ENCODE assay signal across 1 mouse cellular context in the genomic region with DNA sequence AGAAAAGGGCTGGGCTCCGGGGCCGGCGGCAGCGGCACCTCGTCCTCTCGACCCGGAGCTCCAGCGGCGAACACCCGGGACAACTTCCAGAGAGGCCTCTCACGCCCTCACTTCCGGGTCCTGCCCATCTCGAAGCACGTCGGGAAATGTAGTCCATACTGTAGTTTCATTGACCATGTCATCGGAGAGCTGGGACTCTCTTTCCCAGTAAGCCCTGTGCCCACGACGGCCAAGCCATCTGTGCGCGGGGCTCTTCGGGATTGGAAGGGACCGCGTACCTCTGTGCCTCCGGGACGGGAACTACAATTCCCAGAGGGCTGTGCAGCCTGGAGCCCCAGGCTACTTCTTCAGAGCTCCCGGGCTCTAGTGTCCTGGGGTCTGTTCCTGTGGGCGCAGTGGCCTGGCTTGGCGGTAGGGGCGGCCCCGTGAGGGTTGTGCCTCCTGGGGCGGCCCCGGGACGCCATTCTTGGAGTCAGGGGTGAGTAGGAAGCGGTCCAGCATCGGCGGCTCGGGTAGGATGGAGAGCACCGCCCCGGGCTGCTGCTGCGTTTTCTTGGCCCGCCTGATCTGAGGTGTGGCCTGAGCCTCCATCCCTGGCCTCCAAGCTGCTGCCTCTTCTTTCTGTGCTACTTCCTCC.
TF ChIP-seq lines count a peak whose summit lies in the region.

A gene (minus strand): TSS at position 61 of the 637 bp plus-strand sequence.
A gene (plus strand): TSS at position 263 of the 637 bp plus-strand sequence.

TF ChIP-seq in CH12.LX, 34 proteins besides CTCF, POLR2A, EP300 and RAD21 (continued from another document):
- no peak for TF ChIP-seq CHD1 (IDR thresholded peaks at IDR 0.05; ENCODE audit: low read depth, low read length)
- TF ChIP-seq MEF2A (IDR thresholded peaks at IDR 0.05; ENCODE audit: borderline replicate concordance, low read depth, low read length), result 0 out of 2 replicates have a peak, but pooled peaks have one; percentile 38
- TF ChIP-seq BHLHE40 (IDR thresholded peaks at IDR 0.05; ENCODE audit: low read depth, low read length), result 0 out of 2 replicates have a peak, but pooled peaks have one; percentile 11
- TF ChIP-seq PAX5 (IDR thresholded peaks at IDR 0.05; ENCODE audit: low read length), result no peak
- no peak for TF ChIP-seq ZKSCAN1 (IDR thresholded peaks at IDR 0.05; ENCODE audit: borderline replicate concordance, low read depth, low read length)
- no peak for TF ChIP-seq USF2 (conservative IDR thresholded peaks at IDR 0.05; ENCODE audit: low read depth, low read length)
- peak; percentile 66 for TF ChIP-seq NRF1 (IDR thresholded peaks at IDR 0.05; ENCODE audit: low read depth, low read length)
- peak; percentile 64; the same call in 1 of the 2 replicates for TF ChIP-seq MXI1 (IDR thresholded peaks at IDR 0.05; ENCODE audit: low read depth, low read length)
- peak; percentile 99 for TF ChIP-seq KAT2A (IDR thresholded peaks at IDR 0.05; ENCODE audit: insufficient replicate concordance, low read length)
- TF ChIP-seq POLR2AphosphoS2 (IDR thresholded peaks at IDR 0.05; ENCODE audit: low read depth, low read length), result peak; percentile 65
- peak; percentile 56; the same call in 1 of the 2 replicates for TF ChIP-seq IRF4 (IDR thresholded peaks at IDR 0.05; ENCODE audit: low read depth, low read length)
- peak; percentile 96 for TF ChIP-seq ELF1 (IDR thresholded peaks at IDR 0.05; ENCODE audit: low read depth, low read length)
- no peak for TF ChIP-seq JUND (conservative IDR thresholded peaks at IDR 0.05; ENCODE audit: low read depth, low read length)
- no peak for TF ChIP-seq JUN (IDR thresholded peaks at IDR 0.05; ENCODE audit: insufficient read depth, low read depth, low read length)
- TF ChIP-seq MAFK (IDR thresholded peaks at IDR 0.05; ENCODE audit: insufficient replicate concordance, low read length), result no peak
- TF ChIP-seq USF1 (IDR thresholded peaks at IDR 0.05; ENCODE audit: low read depth, low read length), result no peak; the same call in 1 of the 2 replicates
- TF ChIP-seq ETS1 (conservative IDR thresholded peaks at IDR 0.05; ENCODE audit: low read depth, low read length), result no peak; the same call in 1 of the 2 replicates
- TF ChIP-seq ZMIZ1 (IDR thresholded peaks at IDR 0.05; ENCODE audit: low read depth, low read length), result peak; percentile 87
- TF ChIP-seq MAZ (IDR thresholded peaks at IDR 0.05; ENCODE audit: low read depth, low read length), result peak; percentile 89; the same call in 1 of the 2 replicates
- peak; percentile 47; the same call in 1 of the 2 replicates for TF ChIP-seq MYC (IDR thresholded peaks at IDR 0.05; ENCODE audit: low read depth, low read length)
- TF ChIP-seq SIN3A (IDR thresholded peaks at IDR 0.05; ENCODE audit: low read length), result peak; percentile 93
- peak; percentile 48; the same call in 1 of the 2 replicates for TF ChIP-seq MAX (IDR thresholded peaks at IDR 0.05; ENCODE audit: low read length)
- TF ChIP-seq UBTF (IDR thresholded peaks at IDR 0.05; ENCODE audit: low read depth, low read length), result peak; percentile 93
- no peak for TF ChIP-seq RCOR1 (conservative IDR thresholded peaks at IDR 0.05; ENCODE audit: low read depth, low read length)
- TF ChIP-seq TBP (conservative IDR thresholded peaks at IDR 0.05; ENCODE audit: low read depth, low read length), result peak; percentile 62; the same call in 1 of the 2 replicates
- TF ChIP-seq NELFE (IDR thresholded peaks at IDR 0.05; ENCODE audit: low read depth, low read length), result peak; percentile 60; the same call in 1 of the 2 replicates
